Comparison of ENCODE assay signal across 8 mouse cellular contexts in the genomic region with DNA sequence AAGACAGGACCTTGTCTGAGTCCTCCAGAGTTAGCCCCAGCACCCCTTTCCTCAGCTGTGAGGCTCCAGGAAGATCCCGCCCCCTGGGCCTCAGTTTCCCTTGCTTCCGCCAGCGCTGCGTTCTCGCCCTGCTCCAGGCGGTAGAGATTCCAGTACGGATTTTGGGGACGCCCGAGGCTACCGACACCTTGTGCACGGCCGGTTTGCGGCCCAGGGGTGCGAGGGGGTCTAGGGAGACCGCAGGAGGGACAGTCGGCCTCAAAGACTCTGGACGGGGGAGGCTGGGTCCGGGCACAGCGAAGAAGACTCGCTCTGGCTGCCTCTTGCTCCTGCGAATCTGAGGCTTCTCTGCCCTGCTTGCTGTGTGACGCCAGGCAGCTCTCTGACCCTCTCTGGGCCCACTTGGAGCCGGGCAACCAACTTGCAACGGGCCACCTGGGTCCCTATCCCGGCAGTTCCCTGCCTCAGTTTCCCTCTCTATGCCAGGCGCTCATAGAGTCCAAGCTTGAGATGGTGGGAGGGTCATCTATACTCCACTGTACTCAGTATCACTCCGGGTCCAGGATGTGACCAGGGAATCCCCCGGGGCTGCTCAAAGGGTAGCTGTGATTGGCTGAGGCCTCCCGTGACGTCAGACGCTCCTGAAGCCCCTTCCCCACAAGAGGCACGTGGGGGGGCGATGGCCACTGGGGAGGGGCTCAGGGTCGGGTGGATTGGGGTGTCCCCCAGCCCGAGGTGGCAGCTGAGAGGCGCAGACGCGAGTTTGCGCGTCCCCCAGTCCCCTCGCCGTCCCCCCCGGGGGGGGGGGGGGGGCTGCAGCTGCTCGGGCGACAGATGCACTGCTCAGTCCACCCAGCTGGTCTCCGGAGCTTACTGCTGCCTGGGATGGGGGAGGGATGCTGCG. TPM values are rescaled to one million over a fixed set of nuclear protein-coding genes. Genes with fewer than 3 reads are reported as not detected.
DNase-seq lines count a peak whose midpoint lies in the region; ATAC-seq and TF ChIP-seq lines count a peak whose summit lies in the region.

No protein-coding gene starts in this region.

- no peak for TF ChIP-seq RAD21 in MEL (IDR thresholded peaks at IDR 0.05; ENCODE audit: low read depth, low read length)

- DNase-seq in heart, adult 2 months: peak in 1 of 2 experiments; percentile 69
- no peak for DNase-seq in heart, postnatal 25 days (ENCODE audit: low spot score)
- peak; percentile 62 for DNase-seq in MEL (ENCODE audit: low read depth, low spot score)
- DNase-seq in intestine, embryonic 14.5 days (ENCODE audit: low spot score): no peak
- peak; percentile 97 for DNase-seq in midbrain, embryonic 11.5 days (ENCODE audit: low spot score, missing footprints)
- DNase-seq in spleen, postnatal 14 days (ENCODE audit: low spot score in 2 of 2): no peak

- H3K9ac ChIP-seq in heart, adult 2 months (ENCODE audit: low read depth, low read length): peak overlapping the region; percentile 42; the same call in 1 of the 2 replicates
- H3K9ac ChIP-seq in MEL (ENCODE audit: control insufficient read depth, low read depth, low read length, poor library complexity, severe bottlenecking): peak overlapping the region; percentile 66
- peak overlapping the region; percentile 62 for H3K9ac ChIP-seq in embryonic facial prominence, embryonic 13.5 days
- H3K9ac ChIP-seq in intestine, embryonic 14.5 days (ENCODE audit: low read length): 0 out of 2 replicates have a peak overlapping the region, but pooled peaks have one; percentile 13
- peak overlapping the region; percentile 24; the same call in 1 of the 2 replicates for H3K9ac ChIP-seq in midbrain, embryonic 11.5 days (ENCODE audit: low read length)

- intact Hi-C loops in heart, adult 2 months (cut with DNase I): no loop called here
- intact Hi-C loops in heart, postnatal 25 days (cut with DNase I): loop anchor here (2.0 kb wide), 1 partner anchor 19 kb away; no protein-coding TSS in a partner anchor

- H3K79me2 ChIP-seq in heart, adult 2 months (replicated peaks; ENCODE audit: control insufficient read depth, insufficient read depth, low read length): no peaks in the 10 kb centered on the region
- peaks cover 6% of the 10 kb centered on the region; the same call in 1 of the 2 replicates for H3K79me2 ChIP-seq in MEL (ENCODE audit: control insufficient read depth, insufficient read depth, low read length, poor library complexity)

- H3K4me2 ChIP-seq in embryonic facial prominence, embryonic 13.5 days: peak overlapping the region; percentile 75
- H3K4me2 ChIP-seq in intestine, embryonic 14.5 days (ENCODE audit: low read length): peak overlapping the region; percentile 55
- H3K4me2 ChIP-seq in midbrain, embryonic 11.5 days: peak overlapping the region; percentile 43

- H3K27ac ChIP-seq in heart, adult 2 months: no peak overlapping the region
- no peak overlapping the region for H3K27ac ChIP-seq in MEL (ENCODE audit: control insufficient read depth, low read depth, low read length)
- H3K27ac ChIP-seq in embryonic facial prominence, embryonic 13.5 days: no peak overlapping the region
- no peak overlapping the region for H3K27ac ChIP-seq in intestine, embryonic 14.5 days (ENCODE audit: low read depth)
- no peak overlapping the region for H3K27ac ChIP-seq in midbrain, embryonic 11.5 days (ENCODE audit: low read depth, low read length)
- H3K27ac ChIP-seq in testis, adult 2 months (ENCODE audit: control insufficient read depth, insufficient read depth, low read depth, low read length): no peak overlapping the region

- no peaks in the 10 kb centered on the region for H3K36me3 ChIP-seq in heart, adult 2 months (ENCODE audit: control insufficient read depth, insufficient read depth, low read length)
- H3K36me3 ChIP-seq in MEL (ENCODE audit: control insufficient read depth in 1 of 2, insufficient read depth in 2 of 2, low read length in 2 of 2): no peaks in the 10 kb centered on the region
- no peaks in the 10 kb centered on the region for H3K36me3 ChIP-seq in embryonic facial prominence, embryonic 13.5 days
- no peaks in the 10 kb centered on the region for H3K36me3 ChIP-seq in intestine, embryonic 14.5 days (ENCODE audit: control insufficient read depth, insufficient read depth, low read length)
- H3K36me3 ChIP-seq in midbrain, embryonic 11.5 days (ENCODE audit: control insufficient read depth, insufficient read depth, low read length): no peaks in the 10 kb centered on the region
- no peaks in the 10 kb centered on the region for H3K36me3 ChIP-seq in testis, adult 2 months (ENCODE audit: control insufficient read depth, insufficient read depth, low read length)

- no peak for TF ChIP-seq CTCF in heart, adult 2 months (IDR thresholded peaks at IDR 0.05)
- TF ChIP-seq CTCF in MEL (IDR thresholded peaks at IDR 0.05 in 2 of 3, conservative IDR thresholded peaks at IDR 0.05 in 1 of 3; ENCODE audit: control insufficient read depth in 1 of 3, insufficient read depth in 1 of 3, low read depth in 2 of 3, low read length in 3 of 3, poor library complexity in 1 of 3, severe bottlenecking in 1 of 3): no peak
- no peak for TF ChIP-seq CTCF in testis, adult 2 months (IDR thresholded peaks at IDR 0.05; ENCODE audit: control insufficient read depth, insufficient read depth, insufficient replicate concordance, low read depth, low read length)

- no peaks in the 10 kb centered on the region for H3K27me3 ChIP-seq in heart, adult 2 months (ENCODE audit: control insufficient read depth, insufficient read depth, low read length)
- H3K27me3 ChIP-seq in MEL (ENCODE audit: control insufficient read depth in 1 of 2, insufficient read depth in 2 of 2, low read length in 2 of 2): no peaks in the 10 kb centered on the region
- H3K27me3 ChIP-seq in embryonic facial prominence, embryonic 13.5 days: peaks cover 99% of the 10 kb centered on the region
- peaks cover 63% of the 10 kb centered on the region for H3K27me3 ChIP-seq in intestine, embryonic 14.5 days (replicated peaks; ENCODE audit: control insufficient read depth, insufficient read depth, low read length)
- peaks cover 37% of the 10 kb centered on the region for H3K27me3 ChIP-seq in midbrain, embryonic 11.5 days (ENCODE audit: control insufficient read depth, insufficient read depth, low read length)
- no peaks in the 10 kb centered on the region; the same call in 1 of the 2 replicates for H3K27me3 ChIP-seq in testis, adult 2 months (ENCODE audit: control insufficient read depth, insufficient read depth, low read length)

- no peak for ATAC-seq in embryonic facial prominence, embryonic 13.5 days (ENCODE audit: insufficient number of reproducible peaks, insufficient read depth, low FRiP score, low TSS enrichment, low read depth)
- ATAC-seq in intestine, embryonic 14.5 days (replicated peaks; ENCODE audit: low FRiP score, low TSS enrichment, low read depth): peak; percentile 38
- ATAC-seq in midbrain, embryonic 11.5 days (ENCODE audit: low FRiP score): peak; percentile 70

- WGBS in heart, adult 2 months: 3% methylated on average over 39 of the region's 47 CpGs
- under 1% methylated on average over 44 of the region's 47 CpGs for WGBS in embryonic facial prominence, embryonic 13.5 days
- 2% methylated on average over 36 of the region's 47 CpGs for WGBS in intestine, embryonic 14.5 days
- WGBS in midbrain, embryonic 11.5 days: 2% methylated on average over 44 of the region's 47 CpGs

- H3K4me3 ChIP-seq in heart, adult 2 months: peak overlapping the region; percentile 36
- peak overlapping the region; percentile 36 to 64 for H3K4me3 ChIP-seq in MEL (ENCODE audit: control insufficient read depth in 1 of 2, insufficient read depth in 1 of 2, low read depth in 2 of 2, low read length in 2 of 2)
- H3K4me3 ChIP-seq in embryonic facial prominence, embryonic 13.5 days: peak overlapping the region; percentile 46
- H3K4me3 ChIP-seq in intestine, embryonic 14.5 days (ENCODE audit: low read depth, low read length): peak overlapping the region; percentile 34
- H3K4me3 ChIP-seq in midbrain, embryonic 11.5 days (ENCODE audit: low read depth, low read length): peak overlapping the region; percentile 31
- peak overlapping the region; percentile 35 for H3K4me3 ChIP-seq in testis, adult 2 months (ENCODE audit: control insufficient read depth, low read depth, low read length)

- no peak for TF ChIP-seq POLR2A in heart, adult 2 months (IDR thresholded peaks at IDR 0.05; ENCODE audit: insufficient read depth, low read depth, low read length)
- TF ChIP-seq POLR2A in MEL (IDR thresholded peaks at IDR 0.05; ENCODE audit: control insufficient read depth in 1 of 2, insufficient read depth in 1 of 2, low read depth in 1 of 2, low read length in 2 of 2, poor library complexity in 1 of 2): peak in 1 of 2 experiments; percentile 41; a peak in 1 of 4 replicates
- no peak for TF ChIP-seq POLR2A in testis, adult 2 months (IDR thresholded peaks at IDR 0.05; ENCODE audit: control insufficient read depth, low read depth, low read length)

- H3K9me3 ChIP-seq in MEL (replicated peaks; ENCODE audit: insufficient read depth, low read length): no peaks in the 10 kb centered on the region
- H3K9me3 ChIP-seq in embryonic facial prominence, embryonic 13.5 days: no peaks in the 10 kb centered on the region
- no peaks in the 10 kb centered on the region for H3K9me3 ChIP-seq in intestine, embryonic 14.5 days (ENCODE audit: control insufficient read depth, low read length)
- no peaks in the 10 kb centered on the region for H3K9me3 ChIP-seq in midbrain, embryonic 11.5 days (ENCODE audit: control insufficient read depth, low read length)

- peaks cover 7% of the 10 kb centered on the region for H3K4me1 ChIP-seq in heart, adult 2 months (ENCODE audit: control insufficient read depth, insufficient read depth, low read length)
- peaks cover 0 to 5% of the 10 kb centered on the region in 2 experiments; a peak in 1 of 4 replicates for H3K4me1 ChIP-seq in MEL (ENCODE audit: control insufficient read depth in 1 of 2, insufficient read depth in 2 of 2, low read length in 2 of 2)
- H3K4me1 ChIP-seq in embryonic facial prominence, embryonic 13.5 days: peaks cover 27% of the 10 kb centered on the region
- H3K4me1 ChIP-seq in intestine, embryonic 14.5 days (replicated peaks; ENCODE audit: control insufficient read depth, insufficient read depth, low read length): peaks cover 19% of the 10 kb centered on the region
- H3K4me1 ChIP-seq in midbrain, embryonic 11.5 days (ENCODE audit: control insufficient read depth, insufficient read depth, low read length): peaks cover 22% of the 10 kb centered on the region
- peaks cover 24% of the 10 kb centered on the region for H3K4me1 ChIP-seq in testis, adult 2 months (ENCODE audit: control insufficient read depth, insufficient read depth, low read length)

- no peak for TF ChIP-seq EP300 in heart, adult 2 months (IDR thresholded peaks at IDR 0.05; ENCODE audit: insufficient read depth, low read depth, low read length)
- TF ChIP-seq EP300 in MEL (IDR thresholded peaks at IDR 0.05; ENCODE audit: low read depth in 1 of 2, low read length in 2 of 2): no peak

RNA-seq across cellular contexts. Expression of gene Sema6b, which starts 1.8 kb away (rescaled TPM):
- total RNA-seq in heart, adult 2 months (2021): 10 to 100 TPM in 1 of 2 experiments, 1 to 10 TPM in 1; 8.9 to 12.6 TPM
- polyA plus RNA-seq in heart, adult 2 months (2012; rRNA removed): 5.3 and 8.6 TPM in 2 replicates
- 1 to 10 TPM; 7.3 to 8.8 TPM for total RNA-seq in heart, postnatal 25 days (2021)
- 7.0 and 7.7 TPM in 2 replicates for total RNA-seq in MEL (2012; rRNA removed)
- polyA plus RNA-seq in MEL (2012; ENCODE audit: insufficient read depth in 1 of 2, insufficient read length in 2 of 2, low read depth in 1 of 2, low replicate concordance in 2 of 2, missing spikeins in 1 of 2): 10 to 100 TPM in 1 of 2 experiments, not detected in 1; 16.8 TPM
- 2.4 and 2.5 TPM in 2 replicates for polyA plus RNA-seq in embryonic facial prominence, embryonic 13.5 days (2015; fragmentation: Nextera tagmentation; extraction: Ambion mirVana)
- 0.86 and 1.3 TPM in 2 replicates for polyA plus RNA-seq in intestine, embryonic 14.5 days (2014; fragmentation: Nextera tagmentation; extraction: Ambion mirVana)
- 1.9 TPM in 2 replicates for polyA plus RNA-seq in midbrain, embryonic 11.5 days (2014; fragmentation: Nextera tagmentation; extraction: Ambion mirVana)
- polyA plus RNA-seq in testis, adult 2 months (2012; rRNA removed): 0.28 and 0.63 TPM in 2 replicates

RNA-seq across cellular contexts. Expression of gene Lrg1, which starts 20.2 kb away (rescaled TPM):
- 10 to 100 TPM; 57.0 to 74.6 TPM for total RNA-seq in heart, adult 2 months (2021)
- 38.2 and 77.7 TPM in 2 replicates for polyA plus RNA-seq in heart, adult 2 months (2012; rRNA removed)
- total RNA-seq in heart, postnatal 25 days (2021): 10 to 100 TPM; 53.8 to 55.0 TPM
- total RNA-seq in MEL (2012; rRNA removed): not detected in 2 replicates
- not detected for polyA plus RNA-seq in MEL (2012; ENCODE audit: insufficient read depth in 1 of 2, insufficient read length in 2 of 2, low read depth in 1 of 2, low replicate concordance in 2 of 2, missing spikeins in 1 of 2)
- polyA plus RNA-seq in embryonic facial prominence, embryonic 13.5 days (2015; fragmentation: Nextera tagmentation; extraction: Ambion mirVana): 0.24 and 0.30 TPM in 2 replicates
- polyA plus RNA-seq in intestine, embryonic 14.5 days (2014; fragmentation: Nextera tagmentation; extraction: Ambion mirVana): 0.16 TPM in 1 of 2 replicates, not detected in the other
- polyA plus RNA-seq in midbrain, embryonic 11.5 days (2014; fragmentation: Nextera tagmentation; extraction: Ambion mirVana): 0.15 TPM in 1 of 2 replicates, not detected in the other
- 3.7 and 5.7 TPM in 2 replicates for polyA plus RNA-seq in testis, adult 2 months (2012; rRNA removed)

RNA-seq across cellular contexts. Expression of gene Tnfaip8l1, which starts 20.3 kb away (rescaled TPM):
- 1 to 10 TPM; 1.1 to 1.7 TPM for total RNA-seq in heart, adult 2 months (2021)
- 3.6 and 4.5 TPM in 2 replicates for polyA plus RNA-seq in heart, adult 2 months (2012; rRNA removed)
- 1 to 10 TPM; 2.2 to 2.5 TPM for total RNA-seq in heart, postnatal 25 days (2021)
- total RNA-seq in MEL (2012; rRNA removed): 3.4 and 4.0 TPM in 2 replicates
- 1 to 10 TPM in 1 of 2 experiments, not detected in 1; 5.5 TPM for polyA plus RNA-seq in MEL (2012; ENCODE audit: insufficient read depth in 1 of 2, insufficient read length in 2 of 2, low read depth in 1 of 2, low replicate concordance in 2 of 2, missing spikeins in 1 of 2)
- 13.8 and 13.9 TPM in 2 replicates for polyA plus RNA-seq in embryonic facial prominence, embryonic 13.5 days (2015; fragmentation: Nextera tagmentation; extraction: Ambion mirVana)
- 11.3 and 14.0 TPM in 2 replicates for polyA plus RNA-seq in intestine, embryonic 14.5 days (2014; fragmentation: Nextera tagmentation; extraction: Ambion mirVana)
- 5.8 and 7.7 TPM in 2 replicates for polyA plus RNA-seq in midbrain, embryonic 11.5 days (2014; fragmentation: Nextera tagmentation; extraction: Ambion mirVana)
- 0.29 and 0.31 TPM in 2 replicates for polyA plus RNA-seq in testis, adult 2 months (2012; rRNA removed)

RNA-seq across cellular contexts. Expression of gene Plin5, which starts 24.6 kb away (rescaled TPM):
- total RNA-seq in heart, adult 2 months (2021): 100 to 1,000 TPM; 159 to 160 TPM
- polyA plus RNA-seq in heart, adult 2 months (2012; rRNA removed): 112 and 170 TPM in 2 replicates
- 100 to 1,000 TPM; 143 to 166 TPM for total RNA-seq in heart, postnatal 25 days (2021)
- not detected in 2 replicates for total RNA-seq in MEL (2012; rRNA removed)
- polyA plus RNA-seq in MEL (2012; ENCODE audit: insufficient read depth in 1 of 2, insufficient read length in 2 of 2, low read depth in 1 of 2, low replicate concordance in 2 of 2, missing spikeins in 1 of 2): not detected
- polyA plus RNA-seq in embryonic facial prominence, embryonic 13.5 days (2015; fragmentation: Nextera tagmentation; extraction: Ambion mirVana): 0.17 and 0.30 TPM in 2 replicates
- 0.58 TPM in 2 replicates for polyA plus RNA-seq in intestine, embryonic 14.5 days (2014; fragmentation: Nextera tagmentation; extraction: Ambion mirVana)
- polyA plus RNA-seq in midbrain, embryonic 11.5 days (2014; fragmentation: Nextera tagmentation; extraction: Ambion mirVana): 0.07 TPM in 1 of 2 replicates, not detected in the other
- polyA plus RNA-seq in testis, adult 2 months (2012; rRNA removed): 1.7 and 2.7 TPM in 2 replicates

RNA-seq across cellular contexts. Expression of gene Plin4, which starts 32.4 kb away (rescaled TPM):
- 100 to 1,000 TPM; 151 to 170 TPM for total RNA-seq in heart, adult 2 months (2021)
- polyA plus RNA-seq in heart, adult 2 months (2012; rRNA removed): 114 and 167 TPM in 2 replicates
- total RNA-seq in heart, postnatal 25 days (2021): 100 to 1,000 TPM; 135 to 136 TPM
- 0.08 and 0.10 TPM in 2 replicates for total RNA-seq in MEL (2012; rRNA removed)
- under 1 TPM in 1 of 2 experiments, not detected in 1; 0.07 TPM for polyA plus RNA-seq in MEL (2012; ENCODE audit: insufficient read depth in 1 of 2, insufficient read length in 2 of 2, low read depth in 1 of 2, low replicate concordance in 2 of 2, missing spikeins in 1 of 2)
- 0.07 and 0.10 TPM in 2 replicates for polyA plus RNA-seq in embryonic facial prominence, embryonic 13.5 days (2015; fragmentation: Nextera tagmentation; extraction: Ambion mirVana)
- polyA plus RNA-seq in intestine, embryonic 14.5 days (2014; fragmentation: Nextera tagmentation; extraction: Ambion mirVana): 0.08 and 0.19 TPM in 2 replicates
- polyA plus RNA-seq in midbrain, embryonic 11.5 days (2014; fragmentation: Nextera tagmentation; extraction: Ambion mirVana): 0.05 and 0.07 TPM in 2 replicates
- 1.5 and 4.2 TPM in 2 replicates for polyA plus RNA-seq in testis, adult 2 months (2012; rRNA removed)

Comparison
In these comparisons a context has a peak if more than half of its experiments do, and no peak if none do; other contexts are left out.
1. DNase-seq: peak in MEL (single experiment) and midbrain, embryonic 11.5 days (single experiment); none in heart, postnatal 25 days (single experiment), intestine, embryonic 14.5 days (single experiment) and spleen, postnatal 14 days (0 of 2).
2. H3K9ac ChIP-seq: peak in every context shown above with its lines; median percentile 66 in MEL; 62 in embryonic facial prominence, embryonic 13.5 days; 42 in heart, adult 2 months; 24 in midbrain, embryonic 11.5 days; 13 in intestine, embryonic 14.5 days.
3. Peak in every context shown above with its lines, with median percentiles within 50 percentile points of each other: H3K4me3 ChIP-seq and H3K4me2 ChIP-seq.